Mouse (Mus musculus): Measurements from ENCODE around the gene Irf2bp2. TPM values are rescaled to one million over a fixed set of nuclear protein-coding genes. Genes with fewer than 3 reads are reported as not detected.
A peak's percentile ranks its signal among the peaks of the same experiment; 100 is the strongest.

The Irf2bp2 gene
- 3.3 and 4.3 TPM in 2 replicates for polyA plus RNA-seq (2016; fragmentation: Nextera tagmentation; extraction: Ambion mirVana)

GRCm38 (mm10) chr8:126593889-126594480 lies at the start of gene Irf2bp2:
Gene Irf2bp2 (minus strand): TSS chr8:126593986.
- H3K36me3 ChIP-seq, result peaks cover 19% of the 10 kb centered on the region
- peak within 1 kb of the TSS; percentile 99 for H3K4me3 ChIP-seq
- peak within 1 kb of the TSS; percentile 99 for H3K27ac ChIP-seq
- DNase-seq (ENCODE audit: low spot score), result peak; percentile 90
- peaks cover 75% of the 10 kb centered on the region for H3K4me1 ChIP-seq (replicated peaks)
- H3K9me3 ChIP-seq, result no peaks in the 10 kb centered on the region
- under 1% methylated on average over 56 of the region's 56 CpGs for WGBS
- no peaks in the 10 kb centered on the region for H3K27me3 ChIP-seq (ENCODE audit: insufficient read depth, poor library complexity, severe bottlenecking)

GRCm38 (mm10) chr8:126642665-126643064 lies 48.9 kb upstream of the Irf2bp2 start:
- no peaks in the 10 kb centered on the region for H3K9me3 ChIP-seq
- no peak overlapping the region for H3K27ac ChIP-seq
- 94% methylated on average over 4 of the region's 4 CpGs for WGBS
- 0 out of 2 replicates have a peak, but pooled peaks cover 5% of the 10 kb centered on the region for H3K4me1 ChIP-seq (replicated peaks)
- no peak overlapping the region for H3K4me3 ChIP-seq
- no peaks in the 10 kb centered on the region for H3K36me3 ChIP-seq
- H3K27me3 ChIP-seq (ENCODE audit: insufficient read depth, poor library complexity, severe bottlenecking), result no peaks in the 10 kb centered on the region
- no peak for DNase-seq (ENCODE audit: low spot score)

GRCm38 (mm10) chr8:126641568-126642295 lies 47.9 kb upstream of the Irf2bp2 start:
- Histone ChIP-seq H3K4me1 (replicated peaks) (0 out of 2 replicates have a peak, but pooled peaks cover 4% of the 10 kb centered on the region), H3K36me3 (no peaks in the 10 kb centered on the region), H3K27me3 (ENCODE audit: insufficient read depth, poor library complexity, severe bottlenecking) (no peaks in the 10 kb centered on the region), H3K4me3 (no peak overlapping the region), H3K9me3 (no peaks in the 10 kb centered on the region), H3K27ac (no peak overlapping the region)
- DNase-seq (ENCODE audit: low spot score), result no peak
- WGBS, result 79% methylated on average over 3 of the region's 3 CpGs

GRCm38 (mm10) chr8:126639161-126639560 lies 45.4 kb upstream of the Irf2bp2 start:
- no peaks in the 10 kb centered on the region for H3K36me3 ChIP-seq
- no peak for DNase-seq (ENCODE audit: low spot score)
- 86% methylated on average over 3 of the region's 3 CpGs for WGBS
- H3K4me1 ChIP-seq (replicated peaks), result no peaks in the 10 kb centered on the region
- no peaks in the 10 kb centered on the region for H3K9me3 ChIP-seq
- no peak overlapping the region for H3K4me3 ChIP-seq
- no peak overlapping the region for H3K27ac ChIP-seq
- H3K27me3 ChIP-seq (ENCODE audit: insufficient read depth, poor library complexity, severe bottlenecking), result no peaks in the 10 kb centered on the region

GRCm38 (mm10) chr8:126638027-126638426 lies 44.2 kb upstream of the Irf2bp2 start:
- Histone ChIP-seq H3K4me1 (replicated peaks) (no peaks in the 10 kb centered on the region), H3K4me3 (no peak overlapping the region), H3K9me3 (no peaks in the 10 kb centered on the region), H3K27me3 (ENCODE audit: insufficient read depth, poor library complexity, severe bottlenecking) (no peaks in the 10 kb centered on the region), H3K36me3 (no peaks in the 10 kb centered on the region), H3K27ac (no peak overlapping the region)
- 83% methylated on average over 8 of the region's 8 CpGs for WGBS
- DNase-seq (ENCODE audit: low spot score), result no peak

GRCm38 (mm10) chr8:126634541-126635048 lies 40.8 kb upstream of the Irf2bp2 start:
- no peaks in the 10 kb centered on the region for H3K27me3 ChIP-seq (ENCODE audit: insufficient read depth, poor library complexity, severe bottlenecking)
- H3K27ac ChIP-seq, result no peak overlapping the region
- DNase-seq (ENCODE audit: low spot score), result no peak
- no peak overlapping the region for H3K4me3 ChIP-seq
- no peaks in the 10 kb centered on the region for H3K36me3 ChIP-seq
- no peaks in the 10 kb centered on the region for H3K4me1 ChIP-seq (replicated peaks)
- WGBS, result 84% methylated on average over 6 of the region's 6 CpGs
- H3K9me3 ChIP-seq, result peaks cover 23% of the 10 kb centered on the region

GRCm38 (mm10) chr8:126628616-126629015 lies 34.8 kb upstream of the Irf2bp2 start:
- no peaks in the 10 kb centered on the region for H3K4me1 ChIP-seq (replicated peaks)
- H3K27me3 ChIP-seq (ENCODE audit: insufficient read depth, poor library complexity, severe bottlenecking), result no peaks in the 10 kb centered on the region
- 92% methylated on average over 3 of the region's 3 CpGs for WGBS
- DNase-seq (ENCODE audit: low spot score), result no peak
- H3K4me3 ChIP-seq, result no peak overlapping the region
- H3K36me3 ChIP-seq, result no peaks in the 10 kb centered on the region
- no peak overlapping the region for H3K27ac ChIP-seq
- peaks cover 26% of the 10 kb centered on the region for H3K9me3 ChIP-seq

- H3K4me1 ChIP-seq (replicated peaks), result no peaks in the 10 kb centered on the region
- no peak for DNase-seq (ENCODE audit: low spot score)
- H3K27me3 ChIP-seq (ENCODE audit: insufficient read depth, poor library complexity, severe bottlenecking), result no peaks in the 10 kb centered on the region
- WGBS, result 94% methylated on average over 11 of the region's 11 CpGs
- H3K36me3 ChIP-seq, result no peaks in the 10 kb centered on the region
- H3K4me3 ChIP-seq, result no peak overlapping the region
- no peak overlapping the region for H3K27ac ChIP-seq
- H3K9me3 ChIP-seq, result peaks cover 21% of the 10 kb centered on the region
Measured at GRCm38 (mm10) chr8:126626415-126626814, 32.6 kb upstream of the Irf2bp2 start.

GRCm38 (mm10) chr8:126622111-126622795 lies 28.5 kb upstream of the Irf2bp2 start:
- 86% methylated on average over 9 of the region's 9 CpGs for WGBS
- no peak for DNase-seq (ENCODE audit: low spot score)

GRCm38 (mm10) chr8:126620721-126621120 lies 26.9 kb upstream of the Irf2bp2 start:
- Histone ChIP-seq H3K4me3 (no peak overlapping the region), H3K4me1 (replicated peaks) (peaks cover 4% of the 10 kb centered on the region), H3K27ac (no peak overlapping the region), H3K9me3 (no peaks in the 10 kb centered on the region), H3K27me3 (ENCODE audit: insufficient read depth, poor library complexity, severe bottlenecking) (no peaks in the 10 kb centered on the region), H3K36me3 (no peaks in the 10 kb centered on the region)
- DNase-seq (ENCODE audit: low spot score), result no peak
- 91% methylated on average over 3 of the region's 3 CpGs for WGBS

More at GRCm38 (mm10) chr8:126622111-126622795, 28.5 kb upstream of the Irf2bp2 start:
- Histone ChIP-seq H3K9me3 (no peaks in the 10 kb centered on the region), H3K4me1 (replicated peaks) (no peaks in the 10 kb centered on the region), H3K27me3 (ENCODE audit: insufficient read depth, poor library complexity, severe bottlenecking) (no peaks in the 10 kb centered on the region), H3K4me3 (no peak overlapping the region), H3K36me3 (no peaks in the 10 kb centered on the region), H3K27ac (no peak overlapping the region)

- Histone ChIP-seq H3K4me1 (replicated peaks) (peaks cover 16% of the 10 kb centered on the region), H3K9me3 (no peaks in the 10 kb centered on the region), H3K4me3 (no peak overlapping the region), H3K27ac (no peak overlapping the region), H3K27me3 (ENCODE audit: insufficient read depth, poor library complexity, severe bottlenecking) (no peaks in the 10 kb centered on the region), H3K36me3 (no peaks in the 10 kb centered on the region)
- DNase-seq (ENCODE audit: low spot score), result no peak
- 94% methylated on average over 6 of the region's 6 CpGs for WGBS
Measured at GRCm38 (mm10) chr8:126619487-126619886, 25.7 kb upstream of the Irf2bp2 start.

- DNase-seq (ENCODE audit: low spot score), result no peak
- no peaks in the 10 kb centered on the region for H3K36me3 ChIP-seq
- H3K27me3 ChIP-seq (ENCODE audit: insufficient read depth, poor library complexity, severe bottlenecking), result 0 out of 2 replicates have a peak, but pooled peaks cover under 1% of the 10 kb centered on the region
- H3K4me3 ChIP-seq, result no peak overlapping the region
- peaks cover 19% of the 10 kb centered on the region for H3K4me1 ChIP-seq (replicated peaks)
- 95% methylated on average over 5 of the region's 5 CpGs for WGBS
- no peaks in the 10 kb centered on the region for H3K9me3 ChIP-seq
- no peak overlapping the region for H3K27ac ChIP-seq
Measured at GRCm38 (mm10) chr8:126617665-126618064, 23.9 kb upstream of the Irf2bp2 start.

- Histone ChIP-seq H3K36me3 (no peaks in the 10 kb centered on the region), H3K4me3 (no peak overlapping the region), H3K4me1 (replicated peaks) (peaks cover 19% of the 10 kb centered on the region), H3K27ac (no peak overlapping the region), H3K9me3 (no peaks in the 10 kb centered on the region), H3K27me3 (ENCODE audit: insufficient read depth, poor library complexity, severe bottlenecking) (0 out of 2 replicates have a peak, but pooled peaks cover 3% of the 10 kb centered on the region)
- DNase-seq (ENCODE audit: low spot score), result no peak
- 84% methylated on average over 5 of the region's 5 CpGs for WGBS
Measured at GRCm38 (mm10) chr8:126616736-126617135, 22.9 kb upstream of the Irf2bp2 start.

All from hindbrain, embryonic 10.5 days (tissue).